20 mouse cellular contexts compared by ENCODE assay signal in genomic region chr2:27281771-27282170, GRCm38 (mm10). TPM values are rescaled to one million over a fixed set of nuclear protein-coding genes. Genes with fewer than 3 reads are reported as not detected.
A peak's percentile ranks its signal among the peaks of the same experiment; 100 is the strongest.
DNase-seq lines count a peak whose midpoint lies in the region; ATAC-seq and TF ChIP-seq lines count a peak whose summit lies in the region.
"Had no signal": no experiment of that assay in that cellular context is flagged by ENCODE, and none has a peak within 500 bp of the region (broad histone marks: within the 10 kb centered on the region; RNA-seq: fewer than 3 reads in every experiment).

No protein-coding gene starts in this region.

- H3K4me3 ChIP-seq in heart, embryonic 13.5 days, result no peak overlapping the region
- H3K4me3 ChIP-seq in midbrain, embryonic 11.5 days (ENCODE audit: low read depth, low read length), result no peak overlapping the region
- H3K4me3 ChIP-seq in midbrain, postnatal 0 days (ENCODE audit: low read depth, low read length), result no peak overlapping the region

- no peaks in the 10 kb centered on the region for H3K27me3 ChIP-seq in heart, embryonic 13.5 days (replicated peaks)
- H3K27me3 ChIP-seq in midbrain, embryonic 11.5 days (ENCODE audit: control insufficient read depth, insufficient read depth, low read length), result no peaks in the 10 kb centered on the region
- no peaks in the 10 kb centered on the region for H3K27me3 ChIP-seq in midbrain, postnatal 0 days (ENCODE audit: insufficient read depth, low read length)
- H3K27me3 ChIP-seq: CH12.LX, Patski had no signal

- no peaks in the 10 kb centered on the region for H3K9me3 ChIP-seq in heart, embryonic 13.5 days
- no peaks in the 10 kb centered on the region for H3K9me3 ChIP-seq in midbrain, embryonic 11.5 days (ENCODE audit: control insufficient read depth, low read length)
- H3K9me3 ChIP-seq in midbrain, postnatal 0 days (ENCODE audit: low read length), result no peaks in the 10 kb centered on the region
- H3K9me3 ChIP-seq: G1E had no signal

- DNase-seq in heart, adult 11 months, result peak; percentile 92
- no peak for DNase-seq in heart, postnatal 4 days
- no peak for DNase-seq in heart, postnatal 10 days
- DNase-seq in midbrain, embryonic 11.5 days (ENCODE audit: low spot score, missing footprints), result peak; percentile 74
- no peak for DNase-seq in midbrain, postnatal 0 days (ENCODE audit: low spot score)
- DNase-seq: adrenal gland, adult 2 months; adrenal gland, adult 8-10 months; adrenal gland, postnatal 10 days; adrenal gland, postnatal 14 days; adrenal gland, postnatal 25 days; adrenal gland, postnatal 36 days; B cell, adult 2 months; cerebellum, adult 11 months; cerebellum, adult 11-12 months; cerebellum, adult 18-20 months had no signal

- WGBS in heart, embryonic 13.5 days, result 92% methylated on average over 9 of the region's 9 CpGs
- 86% methylated on average over 9 of the region's 9 CpGs for WGBS in midbrain, embryonic 11.5 days
- WGBS in midbrain, postnatal 0 days, result 94% methylated on average over 9 of the region's 9 CpGs

- peaks cover 30% of the 10 kb centered on the region for H3K36me3 ChIP-seq in heart, embryonic 13.5 days
- H3K36me3 ChIP-seq in midbrain, embryonic 11.5 days (ENCODE audit: control insufficient read depth, insufficient read depth, low read length), result peaks cover 11% of the 10 kb centered on the region; the same call in 1 of the 2 replicates
- H3K36me3 ChIP-seq in midbrain, postnatal 0 days (ENCODE audit: insufficient read depth, low read length), result peaks cover 24% of the 10 kb centered on the region

- intact Hi-C loops in heart, postnatal 10 days (cut with DNase I), result loop anchor here (2.0 kb wide), 1 partner anchor 147 kb away; no protein-coding TSS in a partner anchor

- ATAC-seq in heart, embryonic 13.5 days (ENCODE audit: extremely low read depth, insufficient number of reproducible peaks, low FRiP score, low TSS enrichment), result 0 out of 2 replicates have a peak, but pooled peaks have one; percentile 2
- no peak for ATAC-seq in midbrain, embryonic 11.5 days (ENCODE audit: low FRiP score)
- ATAC-seq in midbrain, postnatal 0 days (ENCODE audit: low FRiP score), result no peak
- ATAC-seq: activated CD4-positive, CD25-positive, alpha-beta regulatory T cell, adult 4 months; Patski had no signal

- H3K9ac ChIP-seq in heart, embryonic 13.5 days, result no peak overlapping the region
- H3K9ac ChIP-seq in midbrain, embryonic 11.5 days (ENCODE audit: low read length), result no peak overlapping the region
- no peak overlapping the region for H3K9ac ChIP-seq in midbrain, postnatal 0 days (replicated peaks; ENCODE audit: low read length, poor library complexity, severe bottlenecking)

- H3K27ac ChIP-seq in heart, embryonic 13.5 days (replicated peaks), result no peak overlapping the region
- no peak overlapping the region for H3K27ac ChIP-seq in midbrain, embryonic 11.5 days (ENCODE audit: low read depth, low read length)
- no peak overlapping the region for H3K27ac ChIP-seq in midbrain, postnatal 0 days (ENCODE audit: low read depth, low read length)

- peaks cover 9% of the 10 kb centered on the region for H3K4me1 ChIP-seq in heart, embryonic 13.5 days
- H3K4me1 ChIP-seq in midbrain, embryonic 11.5 days (ENCODE audit: control insufficient read depth, insufficient read depth, low read length), result no peaks in the 10 kb centered on the region
- H3K4me1 ChIP-seq in midbrain, postnatal 0 days (ENCODE audit: insufficient read depth, low read length), result no peaks in the 10 kb centered on the region

- 0 out of 2 replicates have a peak overlapping the region, but pooled peaks have one; percentile 16 for H3K4me2 ChIP-seq in heart, embryonic 13.5 days
- H3K4me2 ChIP-seq in midbrain, embryonic 11.5 days, result no peak overlapping the region
- no peak overlapping the region for H3K4me2 ChIP-seq in midbrain, postnatal 0 days (ENCODE audit: low read depth, low read length, poor library complexity, severe bottlenecking)

- no peak for TF ChIP-seq CTCF in midbrain, postnatal 0 days (IDR thresholded peaks at IDR 0.05)

RNA-seq across cellular contexts. Expression of gene Sardh, which starts 33.6 kb away (rescaled TPM):
- total RNA-seq in heart, postnatal 4 days (2021), result 10 to 100 TPM; 20.4 to 24.9 TPM
- 17.3 and 18.2 TPM in 2 replicates for polyA plus RNA-seq in heart, embryonic 13.5 days (2015; fragmentation: Nextera tagmentation; extraction: Ambion mirVana)
- total RNA-seq in heart, postnatal 10 days (2021), result 10 to 100 TPM; 18.4 to 19.3 TPM
- 3.6 and 4.4 TPM in 2 replicates for polyA plus RNA-seq in midbrain, embryonic 11.5 days (2014; fragmentation: Nextera tagmentation; extraction: Ambion mirVana)
- 9.5 and 11.8 TPM in 2 replicates for total RNA-seq in midbrain, postnatal 0 days (2014; rRNA removed)
- polyA plus RNA-seq in midbrain, postnatal 0 days (2015; fragmentation: Nextera tagmentation; extraction: Ambion mirVana), result 7.4 and 8.9 TPM in 2 replicates
- total RNA-seq: CH12.LX had no signal
- polyA plus RNA-seq: G1E had no signal

Comparison
In these comparisons a context has a peak if more than half of its experiments do, and no peak if none do; other contexts are left out.
1. DNase-seq: peak in heart, adult 11 months (single experiment) and midbrain, embryonic 11.5 days (single experiment); none in heart, postnatal 4 days (single experiment), heart, postnatal 10 days (0 of 2) and midbrain, postnatal 0 days (single experiment).